Mouse (Mus musculus): ENCODE measurements around the gene Tbx1. TPM values are rescaled to one million over a fixed set of nuclear protein-coding genes. Genes with fewer than 3 reads are reported as not detected.

The Tbx1 gene
- polyA plus RNA-seq, 1 experiment from 2014 or later, result 0.32 TPM

- Histone ChIP-seq H3K9ac (ENCODE audit: low read depth, low read length) (no peak overlapping the region), H3K27me3 (ENCODE audit: insufficient read depth, low read length) (peaks cover 76% of the 10 kb centered on the region), H3K27ac (no peak overlapping the region), H3K36me3 (ENCODE audit: insufficient read depth, low read length) (no peaks in the 10 kb centered on the region), H3K4me2 (ENCODE audit: low read length) (peak overlapping the region; percentile 59), H3K4me1 (replicated peaks; ENCODE audit: insufficient read depth, low read length) (peaks cover 17% of the 10 kb centered on the region; the same call in 1 of the 2 replicates), H3K9me3 (replicated peaks; ENCODE audit: low read length) (no peaks in the 10 kb centered on the region), H3K4me3 (replicated peaks; ENCODE audit: low read depth, low read length) (peak overlapping the region; percentile 27)
- no peak; the same call in 1 of the 2 replicates for ATAC-seq (replicated peaks; ENCODE audit: low FRiP score, low read depth)
- WGBS, result 4% methylated on average over 59 of the region's 67 CpGs
- no peak for TF ChIP-seq CTCF (IDR thresholded peaks at IDR 0.05; ENCODE audit: low read depth)
- no peak for DNase-seq (ENCODE audit: low spot score)
Observed at GRCm38 (mm10) chr16:18582426-18583148, 7.9 kb downstream of the Tbx1 start.

GRCm38 (mm10) chr16:18581623-18582205, 8.8 kb downstream of the Tbx1 start:
- ATAC-seq (replicated peaks; ENCODE audit: low FRiP score, low read depth) (no peak), DNase-seq (ENCODE audit: low spot score) (no peak)
- H3K4me3 ChIP-seq (replicated peaks; ENCODE audit: low read depth, low read length), result peak overlapping the region; percentile 27
- H3K27me3 ChIP-seq (ENCODE audit: insufficient read depth, low read length), result peaks cover 72% of the 10 kb centered on the region
- TF ChIP-seq CTCF (IDR thresholded peaks at IDR 0.05; ENCODE audit: low read depth), result no peak
- H3K9me3 ChIP-seq (replicated peaks; ENCODE audit: low read length), result no peaks in the 10 kb centered on the region
- H3K4me2 ChIP-seq (ENCODE audit: low read length), result peak overlapping the region; percentile 59
- 1% methylated on average over 61 of the region's 66 CpGs for WGBS
- H3K4me1 ChIP-seq (replicated peaks; ENCODE audit: insufficient read depth, low read length), result peaks cover 15% of the 10 kb centered on the region; the same call in 1 of the 2 replicates
- H3K9ac ChIP-seq (ENCODE audit: low read depth, low read length), result no peak overlapping the region
- H3K36me3 ChIP-seq (ENCODE audit: insufficient read depth, low read length), result no peaks in the 10 kb centered on the region
- H3K27ac ChIP-seq, result no peak overlapping the region

- no peak for DNase-seq (ENCODE audit: low spot score)
- Histone ChIP-seq H3K27me3 (ENCODE audit: insufficient read depth, low read length) (peaks cover 66% of the 10 kb centered on the region), H3K4me1 (replicated peaks; ENCODE audit: insufficient read depth, low read length) (peaks cover 15% of the 10 kb centered on the region; the same call in 1 of the 2 replicates), H3K9ac (ENCODE audit: low read depth, low read length) (no peak overlapping the region), H3K4me3 (replicated peaks; ENCODE audit: low read depth, low read length) (peak overlapping the region; percentile 27), H3K4me2 (ENCODE audit: low read length) (peak overlapping the region; percentile 59), H3K27ac (no peak overlapping the region), H3K9me3 (replicated peaks; ENCODE audit: low read length) (no peaks in the 10 kb centered on the region), H3K36me3 (ENCODE audit: insufficient read depth, low read length) (no peaks in the 10 kb centered on the region)
- 6% methylated on average over 21 of the region's 21 CpGs for WGBS
- no peak for TF ChIP-seq CTCF (IDR thresholded peaks at IDR 0.05; ENCODE audit: low read depth)
- ATAC-seq (replicated peaks; ENCODE audit: low FRiP score, low read depth), result no peak
Observed at GRCm38 (mm10) chr16:18581050-18581622, 9.3 kb downstream of the Tbx1 start.

- peaks cover 15% of the 10 kb centered on the region; the same call in 1 of the 2 replicates for H3K4me1 ChIP-seq (replicated peaks; ENCODE audit: insufficient read depth, low read length)
- no peaks in the 10 kb centered on the region for H3K9me3 ChIP-seq (replicated peaks; ENCODE audit: low read length)
- ATAC-seq (replicated peaks; ENCODE audit: low FRiP score, low read depth) (no peak), DNase-seq (ENCODE audit: low spot score) (no peak)
- H3K27me3 ChIP-seq (ENCODE audit: insufficient read depth, low read length), result peaks cover 59% of the 10 kb centered on the region
- H3K36me3 ChIP-seq (ENCODE audit: insufficient read depth, low read length), result no peaks in the 10 kb centered on the region
- H3K4me3 ChIP-seq (replicated peaks; ENCODE audit: low read depth, low read length), result no peak overlapping the region
- peak; percentile 53; the same call in 1 of the 2 replicates for TF ChIP-seq CTCF (IDR thresholded peaks at IDR 0.05; ENCODE audit: low read depth)
- no peak overlapping the region for H3K27ac ChIP-seq
- no peak overlapping the region for H3K9ac ChIP-seq (ENCODE audit: low read depth, low read length)
- 32% methylated on average over 2 of the region's 2 CpGs for WGBS
- no peak overlapping the region for H3K4me2 ChIP-seq (ENCODE audit: low read length)
Observed at GRCm38 (mm10) chr16:18580389-18580788, 10.1 kb downstream of the Tbx1 start.

- H3K36me3 ChIP-seq (ENCODE audit: insufficient read depth, low read length), result no peaks in the 10 kb centered on the region
- peaks cover 15% of the 10 kb centered on the region; the same call in 1 of the 2 replicates for H3K4me1 ChIP-seq (replicated peaks; ENCODE audit: insufficient read depth, low read length)
- no peak for TF ChIP-seq CTCF (IDR thresholded peaks at IDR 0.05; ENCODE audit: low read depth)
- no peak overlapping the region for H3K9ac ChIP-seq (ENCODE audit: low read depth, low read length)
- H3K4me2 ChIP-seq (ENCODE audit: low read length), result no peak overlapping the region
- no peak overlapping the region for H3K27ac ChIP-seq
- no peak for DNase-seq (ENCODE audit: low spot score)
- no peak overlapping the region for H3K4me3 ChIP-seq (replicated peaks; ENCODE audit: low read depth, low read length)
- H3K27me3 ChIP-seq (ENCODE audit: insufficient read depth, low read length), result peaks cover 32% of the 10 kb centered on the region
- no peaks in the 10 kb centered on the region for H3K9me3 ChIP-seq (replicated peaks; ENCODE audit: low read length)
- WGBS, result 41% methylated on average over 5 of the region's 5 CpGs
- ATAC-seq (replicated peaks; ENCODE audit: low FRiP score, low read depth), result no peak
Observed at GRCm38 (mm10) chr16:18577599-18578160, 12.8 kb downstream of the Tbx1 start.

- no peak for DNase-seq (ENCODE audit: low spot score)
- H3K4me1 ChIP-seq (replicated peaks; ENCODE audit: insufficient read depth, low read length), result peaks cover 11% of the 10 kb centered on the region; the same call in 1 of the 2 replicates
- peaks cover 26% of the 10 kb centered on the region for H3K27me3 ChIP-seq (ENCODE audit: insufficient read depth, low read length)
- ATAC-seq (replicated peaks; ENCODE audit: low FRiP score, low read depth), result no peak
- TF ChIP-seq CTCF (IDR thresholded peaks at IDR 0.05; ENCODE audit: low read depth), result no peak
- no peaks in the 10 kb centered on the region for H3K9me3 ChIP-seq (replicated peaks; ENCODE audit: low read length)
- WGBS, result 47% methylated on average over 3 of the region's 3 CpGs
- H3K4me2 ChIP-seq (ENCODE audit: low read length), result no peak overlapping the region
- no peak overlapping the region for H3K27ac ChIP-seq
- no peak overlapping the region for H3K4me3 ChIP-seq (replicated peaks; ENCODE audit: low read depth, low read length)
- no peak overlapping the region for H3K9ac ChIP-seq (ENCODE audit: low read depth, low read length)
- H3K36me3 ChIP-seq (ENCODE audit: insufficient read depth, low read length), result no peaks in the 10 kb centered on the region
Observed at GRCm38 (mm10) chr16:18577071-18577470, 13.4 kb downstream of the Tbx1 start.

All from kidney, postnatal 0 days (tissue).